Mouse (Mus musculus) bone marrow macrophage, adult 2 months (primary cell): Measurements from ENCODE around the gene Ppp1r3e.

Experiments used
- CTCF ChIP-seq: IDR thresholded peaks from 2 replicates; pipeline ENCODE4 v1.5.1; 2012; ENCODE audit warnings: low read depth, mild to moderate bottlenecking, low read length, moderate library complexity
- POLR2A ChIP-seq: IDR thresholded peaks from 2 replicates; pipeline ENCODE4 v1.6.1; 2012; ENCODE audit warnings: mild to moderate bottlenecking, low read depth, low read length, borderline replicate concordance

- no peak for TF ChIP-seq POLR2A
- TF ChIP-seq CTCF = no peak
Observed at GRCm38 (mm10) chr14:54863501-54864312, 13.6 kb downstream of the Ppp1r3e start.
